Comparison of ENCODE assay signal across 10 mouse cellular contexts in the genomic region with DNA sequence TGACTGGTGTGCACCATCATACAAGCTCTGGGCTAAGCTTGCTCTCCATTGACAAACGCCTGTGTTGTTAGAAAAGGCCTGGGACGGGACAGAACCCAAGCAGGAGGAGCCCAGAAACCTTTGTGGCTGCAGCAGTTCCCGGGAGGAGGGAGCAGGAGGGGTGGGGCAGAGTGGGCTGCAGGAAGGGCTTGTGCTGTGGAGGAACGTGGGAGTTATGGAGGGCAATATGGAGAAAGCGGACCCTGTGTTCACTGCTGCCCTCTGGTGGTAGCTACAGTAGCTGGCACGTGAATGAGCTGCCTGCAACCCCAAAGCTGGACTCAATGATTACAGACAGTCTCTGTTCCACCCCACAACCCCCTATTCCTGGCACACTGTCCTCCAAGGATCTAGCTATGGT. TPM values are rescaled to one million over a fixed set of nuclear protein-coding genes. Genes with fewer than 3 reads are reported as not detected.
DNase-seq lines count a peak whose midpoint lies in the region; ATAC-seq and TF ChIP-seq lines count a peak whose summit lies in the region.
"Had no signal": no experiment of that assay in that cellular context is flagged by ENCODE, and none has a peak within 500 bp of the region (broad histone marks: within the 10 kb centered on the region; RNA-seq: fewer than 3 reads in every experiment).

No protein-coding gene starts in this region.

- 7% methylated on average over 6 of the region's 6 CpGs for WGBS in forebrain, postnatal 0 days
- WGBS in forebrain, embryonic 15.5 days = 6% methylated on average over 6 of the region's 6 CpGs

- no peaks in the 10 kb centered on the region for H3K36me3 ChIP-seq in forebrain, postnatal 0 days (ENCODE audit: insufficient read depth)
- no peaks in the 10 kb centered on the region for H3K36me3 ChIP-seq in forebrain, embryonic 15.5 days
- H3K36me3 ChIP-seq: stomach, embryonic 15.5 days had no signal

- H3K4me2 ChIP-seq in forebrain, postnatal 0 days (ENCODE audit: low read depth) = no peak overlapping the region
- no peak overlapping the region for H3K4me2 ChIP-seq in forebrain, embryonic 15.5 days (replicated peaks)
- H3K4me2 ChIP-seq: stomach, embryonic 15.5 days had no signal

- TF ChIP-seq CTCF in forebrain, postnatal 0 days (IDR thresholded peaks at IDR 0.05; ENCODE audit: low read depth) = peak; percentile 91

- H3K9ac ChIP-seq in forebrain, postnatal 0 days = no peak overlapping the region
- no peak overlapping the region for H3K9ac ChIP-seq in forebrain, embryonic 15.5 days (replicated peaks)
- H3K9ac ChIP-seq: stomach, embryonic 15.5 days had no signal

- peak; percentile 74 for DNase-seq in forebrain, postnatal 0 days
- DNase-seq in urinary bladder, postnatal 25 days (ENCODE audit: low spot score) = peak; percentile 76
- no peak for DNase-seq in urinary bladder, adult 2 months (ENCODE audit: low spot score)
- peak; percentile 87 for DNase-seq in embryo, embryonic 10.5 days (ENCODE audit: low spot score)
- peak; percentile 90 for DNase-seq in lung, postnatal 10 days
- peak; percentile 50 to 76 for DNase-seq in spleen, postnatal 10 days (ENCODE audit: low spot score in 2 of 2)

- no peaks in the 10 kb centered on the region for H3K27me3 ChIP-seq in forebrain, postnatal 0 days (ENCODE audit: insufficient read depth, low read length)
- no peaks in the 10 kb centered on the region for H3K27me3 ChIP-seq in forebrain, embryonic 15.5 days

- 0 out of 2 replicates have a peak, but pooled peaks cover 4% of the 10 kb centered on the region for H3K4me1 ChIP-seq in forebrain, postnatal 0 days (ENCODE audit: insufficient read depth)
- peaks cover 12% of the 10 kb centered on the region for H3K4me1 ChIP-seq in forebrain, embryonic 15.5 days

- no peaks in the 10 kb centered on the region for H3K9me3 ChIP-seq in forebrain, postnatal 0 days (ENCODE audit: low read length)
- no peaks in the 10 kb centered on the region for H3K9me3 ChIP-seq in forebrain, embryonic 15.5 days
- H3K9me3 ChIP-seq: stomach, embryonic 15.5 days had no signal

- H3K27ac ChIP-seq in forebrain, postnatal 0 days (ENCODE audit: low read depth, low read length) = no peak overlapping the region
- H3K27ac ChIP-seq in forebrain, embryonic 15.5 days (replicated peaks) = no peak overlapping the region

- no peak overlapping the region for H3K4me3 ChIP-seq in forebrain, postnatal 0 days (ENCODE audit: low read depth, low read length)
- no peak overlapping the region for H3K4me3 ChIP-seq in forebrain, embryonic 15.5 days
- H3K4me3 ChIP-seq: stomach, embryonic 15.5 days had no signal

- ATAC-seq in forebrain, postnatal 0 days = no peak
- no peak for ATAC-seq in forebrain, embryonic 15.5 days (replicated peaks)
- peak; percentile 45 for ATAC-seq in inflammation-experienced regulatory T-cells, adult 6 months

RNA-seq across cellular contexts. Expression of a gene that starts 3.1 kb away (rescaled TPM):
- 568 and 711 TPM in 2 replicates for total RNA-seq in forebrain, postnatal 0 days (2014; rRNA removed)
- 196 and 250 TPM in 2 replicates for polyA plus RNA-seq in forebrain, postnatal 0 days (2015; fragmentation: Nextera tagmentation; extraction: Ambion mirVana)
- 375 and 409 TPM in 2 replicates for polyA plus RNA-seq in forebrain, embryonic 15.5 days (2015; fragmentation: Nextera tagmentation; extraction: Ambion mirVana)
- 313 and 341 TPM in 2 replicates for polyA plus RNA-seq in urinary bladder, adult 2 months (2012; rRNA removed)
- 10 to 100 TPM in 1 of 3 experiments, 1 to 10 TPM in 2; 7.2 to 10.9 (median 8.8) TPM for polyA plus RNA-seq in inflammation-experienced regulatory T-cells, adult 6 months (2017; shearing (Covaris generic))

RNA-seq across cellular contexts. Expression of a gene that starts 32.9 kb away (rescaled TPM):
- total RNA-seq in forebrain, postnatal 0 days (2014; rRNA removed) = not detected in 2 replicates
- 0.13 and 0.16 TPM in 2 replicates for polyA plus RNA-seq in forebrain, postnatal 0 days (2015; fragmentation: Nextera tagmentation; extraction: Ambion mirVana)
- polyA plus RNA-seq in forebrain, embryonic 15.5 days (2015; fragmentation: Nextera tagmentation; extraction: Ambion mirVana) = 0.14 and 0.36 TPM in 2 replicates
- polyA plus RNA-seq in urinary bladder, adult 2 months (2012; rRNA removed) = not detected in 2 replicates
- polyA plus RNA-seq in inflammation-experienced regulatory T-cells, adult 6 months (2017; shearing (Covaris generic)) = not detected
- polyA plus RNA-seq: large intestine, adult 2 months; stomach, embryonic 15.5 days had no signal

Comparison
In these comparisons a context has a peak if more than half of its experiments do, and no peak if none do; other contexts are left out.
1. RNA of a gene that starts 3.1 kb away (polyA plus RNA-seq): 375 to 409 TPM in forebrain, embryonic 15.5 days, 313 to 341 TPM in urinary bladder, adult 2 months and 196 to 250 TPM in forebrain, postnatal 0 days; 7.2 to 10.9 TPM in inflammation-experienced regulatory T-cells, adult 6 months; every median in the first group is over 10 times any median in the second.